ENCODE assay signal across 8 mouse cellular contexts in genomic region chr11:107132426-107132825, GRCm38 (mm10). TPM values are rescaled to one million over a fixed set of nuclear protein-coding genes. Genes with fewer than 3 reads are reported as not detected.
DNase-seq lines count a peak whose midpoint lies in the region; ATAC-seq lines count a peak whose summit lies in the region.

No protein-coding gene starts in this region.

- peak overlapping the region; percentile 80 for H3K4me3 ChIP-seq in heart, embryonic 11.5 days (ENCODE audit: low read depth, low read length)
- H3K4me3 ChIP-seq in intestine, embryonic 14.5 days (ENCODE audit: low read depth, low read length), result peak overlapping the region; percentile 82
- H3K4me3 ChIP-seq in liver, embryonic 15.5 days (replicated peaks), result peak overlapping the region; percentile 93

- H3K4me1 ChIP-seq in heart, embryonic 11.5 days (ENCODE audit: control insufficient read depth, insufficient read depth, low read length), result peaks cover 6% of the 10 kb centered on the region
- peaks cover 6% of the 10 kb centered on the region; the same call in 1 of the 2 replicates for H3K4me1 ChIP-seq in intestine, embryonic 14.5 days (replicated peaks; ENCODE audit: control insufficient read depth, insufficient read depth, low read length)
- peaks cover 42% of the 10 kb centered on the region for H3K4me1 ChIP-seq in liver, embryonic 15.5 days (replicated peaks)

- H3K27ac ChIP-seq in heart, embryonic 11.5 days (ENCODE audit: low read depth, low read length), result peak overlapping the region; percentile 97
- peak overlapping the region; percentile 8; the same call in 1 of the 2 replicates for H3K27ac ChIP-seq in intestine, embryonic 14.5 days (ENCODE audit: low read depth)
- peak overlapping the region; percentile 63 for H3K27ac ChIP-seq in liver, embryonic 15.5 days (replicated peaks)

- H3K4me2 ChIP-seq in heart, embryonic 11.5 days, result peak overlapping the region; percentile 94
- peak overlapping the region; percentile 54 for H3K4me2 ChIP-seq in intestine, embryonic 14.5 days (ENCODE audit: low read length)
- H3K4me2 ChIP-seq in liver, embryonic 15.5 days, result peak overlapping the region; percentile 92

- no peak for ATAC-seq in heart, embryonic 11.5 days (replicated peaks; ENCODE audit: insufficient number of reproducible peaks, low FRiP score, low TSS enrichment)
- peak; percentile 36 for ATAC-seq in intestine, embryonic 14.5 days (replicated peaks; ENCODE audit: low FRiP score, low TSS enrichment, low read depth)
- peak; percentile 20; the same call in 1 of the 2 replicates for ATAC-seq in liver, embryonic 15.5 days (ENCODE audit: insufficient read depth)
- ATAC-seq in activated CD4-positive, CD25-positive, alpha-beta regulatory T cell, adult 4 months, result no peak

- H3K9ac ChIP-seq in heart, embryonic 11.5 days (ENCODE audit: low read depth, low read length), result peak overlapping the region; percentile 81
- H3K9ac ChIP-seq in intestine, embryonic 14.5 days (ENCODE audit: low read length), result peak overlapping the region; percentile 94
- H3K9ac ChIP-seq in liver, embryonic 15.5 days, result peak overlapping the region; percentile 98

- H3K27me3 ChIP-seq in heart, embryonic 11.5 days (ENCODE audit: control insufficient read depth, insufficient read depth, low read length), result no peaks in the 10 kb centered on the region
- no peaks in the 10 kb centered on the region for H3K27me3 ChIP-seq in intestine, embryonic 14.5 days (replicated peaks; ENCODE audit: control insufficient read depth, insufficient read depth, low read length)
- no peaks in the 10 kb centered on the region for H3K27me3 ChIP-seq in liver, embryonic 15.5 days

- DNase-seq in heart, adult 8-10 months (ENCODE audit: low spot score), result no peak
- DNase-seq in embryo, embryonic 10.5 days (ENCODE audit: low spot score), result peak; percentile 64
- no peak for DNase-seq in intestine, embryonic 14.5 days (ENCODE audit: low spot score)
- DNase-seq in testis, postnatal 10 days (ENCODE audit: low spot score), result peak; percentile 47
- no peak for DNase-seq in thymus, adult 18-20 months

- under 1% methylated on average over 16 of the region's 16 CpGs for whole genome bisulfite sequencing in heart, embryonic 11.5 days (ENCODE audit: insufficient replicate concordance)
- WGBS in intestine, embryonic 14.5 days, result 1% methylated on average over 16 of the region's 16 CpGs
- WGBS in liver, embryonic 15.5 days (ENCODE audit: insufficient replicate concordance), result 5% methylated on average over 16 of the region's 16 CpGs

- no peaks in the 10 kb centered on the region for H3K9me3 ChIP-seq in heart, embryonic 11.5 days (replicated peaks; ENCODE audit: control insufficient read depth, low read length)
- no peaks in the 10 kb centered on the region for H3K9me3 ChIP-seq in intestine, embryonic 14.5 days (ENCODE audit: control insufficient read depth, low read length)
- no peaks in the 10 kb centered on the region for H3K9me3 ChIP-seq in liver, embryonic 15.5 days (replicated peaks)

- no peaks in the 10 kb centered on the region for H3K36me3 ChIP-seq in heart, embryonic 11.5 days (ENCODE audit: control insufficient read depth, insufficient read depth, low read length)
- no peaks in the 10 kb centered on the region for H3K36me3 ChIP-seq in intestine, embryonic 14.5 days (ENCODE audit: control insufficient read depth, insufficient read depth, low read length)
- no peaks in the 10 kb centered on the region for H3K36me3 ChIP-seq in liver, embryonic 15.5 days (replicated peaks)

RNA-seq across cellular contexts. Expression of gene Bptf, which starts 0.5 kb away (rescaled TPM):
- 21.2 and 26.5 TPM in 2 replicates for polyA plus RNA-seq in heart, embryonic 11.5 days (2014; fragmentation: Nextera tagmentation; extraction: Ambion mirVana)
- total RNA-seq in heart, adult 8-10 months (2022), result 10 to 100 TPM; 24.8 to 30.3 (median 28.6) TPM
- polyA plus RNA-seq in intestine, embryonic 14.5 days (2014; fragmentation: Nextera tagmentation; extraction: Ambion mirVana), result 38.6 and 42.3 TPM in 2 replicates
- polyA plus RNA-seq in liver, embryonic 15.5 days (2015; fragmentation: Nextera tagmentation; extraction: Ambion mirVana), result 7.8 and 8.4 TPM in 2 replicates
- 10 to 100 TPM; 57.7 to 74.0 TPM for polyA plus RNA-seq in activated CD4-positive, CD25-positive, alpha-beta regulatory T cell, adult 4 months (2017; shearing (Covaris generic))

RNA-seq across cellular contexts. Expression of gene Nol11, which starts 56.8 kb away (rescaled TPM):
- polyA plus RNA-seq in heart, embryonic 11.5 days (2014; fragmentation: Nextera tagmentation; extraction: Ambion mirVana), result 48.8 and 50.0 TPM in 2 replicates
- 10 to 100 TPM; 19.0 to 20.7 (median 19.9) TPM for total RNA-seq in heart, adult 8-10 months (2022)
- 54.4 and 58.0 TPM in 2 replicates for polyA plus RNA-seq in intestine, embryonic 14.5 days (2014; fragmentation: Nextera tagmentation; extraction: Ambion mirVana)
- 19.4 and 24.7 TPM in 2 replicates for polyA plus RNA-seq in liver, embryonic 15.5 days (2015; fragmentation: Nextera tagmentation; extraction: Ambion mirVana)
- polyA plus RNA-seq in activated CD4-positive, CD25-positive, alpha-beta regulatory T cell, adult 4 months (2017; shearing (Covaris generic)), result 10 to 100 TPM; 44.5 to 45.8 TPM

Comparison
In these comparisons a context has a peak if more than half of its experiments do, and no peak if none do; other contexts are left out.
1. ATAC-seq: peak in intestine, embryonic 14.5 days (single experiment) and liver, embryonic 15.5 days (single experiment); none in heart, embryonic 11.5 days (single experiment) and activated CD4-positive, CD25-positive, alpha-beta regulatory T cell, adult 4 months (single experiment).
2. H3K27ac ChIP-seq: peak in every context shown above with its lines; median percentile 97 in heart, embryonic 11.5 days; 63 in liver, embryonic 15.5 days; 8 in intestine, embryonic 14.5 days.
3. DNase-seq: peak in embryo, embryonic 10.5 days (single experiment) and testis, postnatal 10 days (single experiment); none in heart, adult 8-10 months (single experiment), intestine, embryonic 14.5 days (single experiment) and thymus, adult 18-20 months (0 of 2).
4. Peak in every context shown above with its lines, with median percentiles within 50 percentile points of each other: H3K4me2 ChIP-seq, H3K4me3 ChIP-seq and H3K9ac ChIP-seq.